Mouse (Mus musculus) kidney, adult 9 months (tissue): ENCODE results near the gene Stag1.

Experiments used
- DNase-seq: peaks from one replicate; pipeline ENCODE4 v3.0.0; 2022

Stag1 gene

DNA sequence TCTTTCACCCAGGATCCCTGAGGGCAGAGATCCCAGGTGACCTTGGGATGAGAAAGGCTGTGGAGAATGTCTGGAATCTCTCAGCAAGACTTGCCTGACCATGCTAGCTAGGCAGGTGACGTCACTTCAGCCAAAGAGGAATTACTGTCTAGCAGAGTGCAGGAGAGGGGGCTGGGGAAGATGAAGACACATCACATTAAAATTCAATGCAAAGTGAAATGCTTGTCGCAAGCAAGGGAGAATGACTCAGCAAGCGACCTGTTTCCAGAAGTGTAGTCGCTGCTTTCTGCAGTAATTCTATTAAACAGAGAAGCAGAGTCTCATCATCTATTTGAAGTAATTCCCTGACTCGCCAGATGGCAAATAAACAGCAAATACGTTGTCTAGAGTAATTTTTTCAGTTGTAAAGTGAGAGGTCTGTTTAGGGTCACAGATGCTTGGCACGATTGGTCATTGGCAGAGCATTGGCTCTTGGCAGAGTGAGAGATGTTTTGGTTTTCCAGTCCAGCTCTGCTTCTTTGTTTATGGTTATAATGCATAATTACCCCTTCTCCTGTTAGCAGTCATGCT is 8.5 kb downstream of the Stag1 start:
- DNase-seq: peak; percentile 19

DNA sequence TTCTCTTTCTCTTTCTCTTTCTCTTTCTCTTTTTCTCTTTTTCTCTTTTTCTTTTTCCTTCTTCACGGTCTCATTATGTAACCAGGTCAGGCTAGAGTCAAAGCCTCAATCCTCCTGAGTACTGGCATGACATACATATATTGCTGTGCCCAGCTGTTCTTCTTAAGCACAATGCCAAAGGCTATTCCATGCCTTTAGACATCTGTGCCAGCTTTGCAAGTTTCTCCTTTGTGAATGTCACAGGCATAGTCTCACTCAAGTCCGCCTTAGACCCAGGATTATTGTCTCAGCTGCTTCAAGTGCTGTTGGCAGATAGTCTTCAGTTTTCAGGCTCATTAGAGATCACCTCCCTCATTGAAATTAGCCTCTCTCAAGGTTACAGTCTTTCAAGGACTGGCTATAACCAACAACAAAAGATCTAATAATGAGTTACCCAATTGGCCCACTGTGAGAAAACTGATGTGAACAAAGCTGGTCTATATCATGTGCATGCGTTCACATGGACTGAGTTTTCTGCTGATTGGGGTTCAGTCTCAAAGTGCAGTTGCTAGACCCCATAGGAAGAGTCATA is 16.0 kb downstream of the Stag1 start:
- no peak for DNase-seq

DNA sequence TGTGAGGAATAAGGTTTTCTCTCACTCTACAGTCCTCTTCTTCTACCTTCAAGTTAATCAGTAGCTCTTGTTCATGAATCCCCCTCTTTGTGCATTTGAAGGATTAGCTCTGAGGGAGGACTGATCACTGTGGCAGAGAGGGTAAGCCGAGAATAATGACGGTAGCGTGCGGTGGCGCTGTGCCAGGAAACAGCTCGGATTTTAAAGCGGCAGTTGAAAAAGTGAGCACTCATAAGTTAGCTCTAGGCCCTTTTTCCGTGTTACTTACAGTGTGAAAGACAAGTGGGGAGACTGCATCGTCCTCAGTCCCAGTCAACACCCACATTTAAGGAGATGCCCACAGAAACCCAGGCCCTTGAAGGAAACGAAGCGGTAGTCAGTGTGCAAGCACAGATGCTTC is 19.3 kb downstream of the Stag1 start:
- DNase-seq: peak; percentile 22

- DNase-seq: no peak
Measured at GRCm38 (mm10) chr9:100626258-100626657, 28.7 kb downstream of the Stag1 start.

DNA sequence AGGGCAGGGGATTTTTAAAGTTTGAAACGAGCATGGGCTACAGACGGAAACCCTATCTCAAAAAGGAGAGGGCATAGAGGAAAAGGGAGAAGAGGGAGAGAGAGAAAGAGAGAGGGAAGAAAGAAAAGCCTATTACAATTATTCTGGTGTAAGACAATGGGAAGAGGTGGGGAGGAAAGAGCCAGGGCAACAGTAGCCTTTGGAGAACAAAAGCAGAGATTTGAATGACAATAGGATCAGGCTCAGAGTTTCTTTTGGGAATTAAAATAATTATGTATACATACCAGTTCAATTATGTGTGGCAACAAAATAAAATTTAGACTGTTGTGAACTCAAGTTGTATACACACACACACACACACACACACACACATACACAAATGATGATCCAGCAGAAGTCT is 43.2 kb downstream of the Stag1 start:
- DNase-seq: no peak

DNA sequence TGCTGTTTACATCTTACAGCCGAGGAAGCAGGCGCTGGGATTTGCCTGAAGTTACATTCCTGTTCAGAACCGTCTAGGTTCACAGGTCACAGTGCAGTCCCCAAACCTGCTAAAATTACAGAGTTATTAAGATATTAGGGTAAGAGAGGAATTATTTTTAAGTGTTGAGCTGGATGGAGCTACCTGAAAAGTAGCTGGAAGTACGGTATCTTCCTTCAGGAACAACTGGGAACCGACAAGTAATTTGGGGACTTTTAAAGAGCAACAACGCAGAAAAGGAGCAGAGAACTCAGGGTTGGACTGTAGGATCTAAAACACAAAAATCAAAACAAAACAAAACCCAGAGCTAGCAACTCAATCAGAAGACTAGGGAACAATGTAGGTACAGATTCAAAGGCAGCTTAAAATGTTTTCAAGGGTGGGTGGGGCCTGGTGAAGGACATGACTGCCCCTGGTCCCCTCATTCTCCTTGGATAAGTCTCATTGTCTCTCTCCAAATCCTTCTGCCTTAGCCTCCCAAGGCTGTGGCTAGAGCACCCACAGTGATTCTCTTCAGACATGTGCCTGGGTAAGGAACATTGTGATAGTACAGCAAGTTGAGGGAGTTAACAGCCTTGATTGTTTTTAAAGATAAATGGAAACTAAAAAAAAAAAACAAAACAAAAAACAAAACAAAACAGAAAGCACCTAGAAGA is 43.9 kb downstream of the Stag1 start:
- DNase-seq: no peak

DNA sequence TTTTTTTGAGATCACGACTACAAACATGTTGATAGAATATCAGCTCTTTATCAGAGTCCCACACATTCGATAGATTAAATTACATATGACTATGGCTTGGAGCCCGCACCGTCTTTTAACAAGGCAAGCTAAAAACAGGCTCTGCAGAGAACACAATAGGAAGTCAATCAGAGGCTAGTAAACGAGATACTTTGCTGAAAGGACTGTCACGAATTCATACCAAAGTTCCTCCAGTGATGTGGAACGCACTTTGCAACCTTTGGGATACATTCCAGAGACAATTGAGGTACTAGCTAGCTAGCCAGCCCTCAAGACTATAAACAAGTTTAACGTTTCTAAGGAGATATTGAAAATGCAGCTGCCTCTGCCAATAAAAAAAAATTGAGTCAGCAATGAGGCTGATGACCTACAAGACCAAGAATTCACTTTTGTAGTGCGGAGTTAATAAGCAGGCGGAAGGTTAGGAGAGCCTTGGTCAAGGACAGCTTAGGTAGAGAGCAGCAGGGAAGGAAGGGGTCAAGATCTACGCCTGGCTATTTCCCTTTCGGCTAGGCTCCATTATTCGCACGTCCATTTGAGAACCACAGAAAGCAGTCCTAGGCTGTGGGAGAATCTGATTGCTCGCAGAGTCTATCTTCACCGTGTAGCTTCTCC is 44.7 kb downstream of the Stag1 start:
- peak; percentile 88 for DNase-seq

GRCm38 (mm10) chr9:100642840-100643697 is 45.5 kb downstream of the Stag1 start:
- peak; percentile 99 for DNase-seq

- peak; percentile 62 for DNase-seq
Measured at GRCm38 (mm10) chr9:100644071-100644771, 46.6 kb downstream of the Stag1 start.

DNA sequence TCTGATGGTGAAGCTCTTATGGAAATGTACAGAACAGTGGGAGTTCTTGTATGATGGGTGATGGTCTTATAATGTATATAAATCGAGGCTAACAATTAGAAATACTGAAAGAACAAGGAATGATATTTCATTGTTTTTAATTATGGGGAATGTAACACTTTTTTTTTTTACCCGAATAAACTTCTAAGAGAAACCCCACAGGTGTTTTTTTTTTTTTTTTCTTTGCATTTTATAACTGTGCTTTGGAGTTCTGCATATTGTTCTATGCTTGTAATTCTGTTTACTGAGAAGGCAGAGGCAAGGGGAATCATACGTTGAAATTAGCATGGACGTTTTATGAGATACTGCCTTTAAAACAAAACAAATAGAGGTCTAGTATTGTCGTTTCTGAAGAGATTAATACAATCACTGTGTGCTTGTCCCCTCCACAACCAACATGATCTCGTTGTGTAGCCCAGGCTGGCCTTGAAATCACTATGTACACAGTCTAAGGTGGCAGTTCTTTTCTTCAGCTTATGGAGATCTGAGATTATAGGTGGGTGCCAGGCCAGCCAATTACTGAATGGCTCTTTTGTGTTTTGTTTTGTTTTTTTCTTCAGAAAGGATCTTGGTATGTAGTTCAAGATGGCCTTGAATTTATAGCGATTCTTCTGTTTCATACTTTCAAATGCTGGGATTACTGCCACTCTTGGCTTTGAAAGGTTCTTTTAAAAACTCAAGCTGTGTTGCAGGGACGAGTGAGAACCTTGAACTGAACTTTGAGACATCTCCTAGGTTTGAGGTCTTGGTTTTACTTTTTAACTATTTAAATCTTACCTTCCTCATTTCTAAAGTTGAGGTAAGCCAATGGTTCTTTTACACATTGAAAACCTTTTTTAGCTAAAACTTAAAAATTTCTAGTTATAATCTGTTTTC is 47.7 kb downstream of the Stag1 start:
- peak; percentile 67 for DNase-seq

GRCm38 (mm10) chr9:100646276-100646675 is 48.7 kb downstream of the Stag1 start:
- no peak for DNase-seq

DNA sequence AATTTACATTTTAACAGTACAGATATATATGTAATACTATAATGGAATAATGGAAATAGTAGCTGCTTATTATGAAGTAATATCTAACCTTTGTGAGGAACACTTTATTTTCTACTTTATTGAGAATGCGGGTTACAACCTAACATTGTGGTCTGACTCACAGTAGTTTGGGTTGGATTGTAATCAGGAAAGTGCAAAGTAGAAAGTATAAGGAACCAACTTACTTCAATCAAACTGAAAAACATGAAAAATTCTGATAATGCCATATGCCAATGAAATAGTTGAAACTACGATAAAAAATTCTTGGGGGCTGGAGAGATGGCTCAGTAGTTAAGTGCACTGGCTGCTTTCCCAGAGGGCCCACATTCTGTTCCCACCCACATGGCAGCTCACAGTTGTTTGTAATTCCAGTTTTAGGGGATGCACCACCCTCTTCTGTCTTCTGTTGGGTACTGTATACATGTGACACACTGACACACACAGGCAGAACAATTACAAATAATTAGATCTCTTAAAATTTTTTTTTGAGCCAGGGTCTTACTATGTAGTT is 50.3 kb downstream of the Stag1 start:
- DNase-seq: no peak

- no peak for DNase-seq
Measured at GRCm38 (mm10) chr9:100654104-100654503, 56.5 kb downstream of the Stag1 start.

DNA sequence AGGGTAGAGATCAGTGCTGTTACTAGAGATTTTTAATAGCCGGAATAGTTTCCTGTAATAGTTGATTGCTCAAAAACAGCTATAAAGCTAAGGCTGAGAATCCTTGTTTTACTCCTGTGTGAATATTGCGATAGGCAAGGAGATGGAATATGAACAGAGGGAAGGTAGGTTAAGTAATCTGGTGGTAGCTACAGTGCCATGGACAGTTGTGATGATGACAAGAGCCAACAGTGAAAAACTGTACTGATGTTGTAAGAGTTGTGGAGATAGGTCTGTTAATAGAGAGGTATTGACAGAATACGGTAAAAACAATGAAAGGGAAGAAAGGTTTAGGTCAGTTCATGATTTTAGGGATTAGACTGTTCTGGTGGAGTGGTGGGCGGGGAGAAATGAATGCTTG is 58.5 kb downstream of the Stag1 start:
- DNase-seq: no peak

DNA sequence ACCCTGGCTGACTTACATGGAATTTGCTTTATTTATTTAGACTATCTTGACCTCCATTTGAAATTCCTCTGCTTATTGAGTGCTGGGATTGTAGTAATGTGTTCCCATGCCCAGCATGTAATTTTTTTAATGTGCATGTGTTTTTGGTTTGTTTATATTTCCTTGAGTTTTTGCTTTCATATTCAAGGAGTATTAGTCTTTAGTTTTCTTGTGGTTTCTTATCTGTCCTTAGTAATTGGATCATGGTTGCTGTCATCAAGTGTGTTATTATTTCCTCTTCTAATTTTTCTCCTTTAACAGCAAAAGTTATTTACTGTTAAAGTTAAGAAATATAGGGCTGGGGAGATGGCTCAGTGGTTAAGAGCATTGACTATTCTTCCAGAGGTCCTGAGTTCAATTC is 63.0 kb downstream of the Stag1 start:
- no peak for DNase-seq

DNA sequence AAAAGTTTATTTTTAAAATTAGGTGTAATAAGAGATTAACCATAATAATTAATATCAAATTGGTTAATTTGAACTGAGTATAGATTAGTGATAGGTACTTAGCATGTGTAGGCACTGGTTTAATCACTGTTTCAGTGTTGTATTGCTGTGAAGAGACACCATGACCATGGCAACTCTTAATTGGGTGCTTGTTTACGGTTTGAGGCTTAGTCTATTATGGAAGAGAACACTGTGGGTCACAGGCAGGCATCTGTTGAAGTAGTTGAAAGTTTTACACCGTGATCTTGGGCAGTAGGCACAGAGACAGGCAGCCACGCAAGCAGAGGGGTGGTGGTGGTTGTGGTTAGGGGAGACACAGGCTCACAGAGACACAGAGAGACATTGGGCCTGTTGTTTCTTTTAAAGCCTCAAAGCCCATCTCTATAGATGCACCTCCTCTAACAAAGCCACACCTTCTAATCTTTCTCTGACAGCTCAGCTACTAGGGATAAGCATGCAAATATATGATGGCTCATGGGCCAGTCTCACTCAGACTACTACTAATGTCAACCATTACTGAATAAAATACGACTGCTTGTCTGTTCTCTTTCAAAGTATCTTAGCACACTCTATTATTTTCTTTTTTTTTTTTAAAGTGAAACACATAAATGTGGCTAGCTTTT is 66.0 kb downstream of the Stag1 start:
- DNase-seq: no peak

DNA sequence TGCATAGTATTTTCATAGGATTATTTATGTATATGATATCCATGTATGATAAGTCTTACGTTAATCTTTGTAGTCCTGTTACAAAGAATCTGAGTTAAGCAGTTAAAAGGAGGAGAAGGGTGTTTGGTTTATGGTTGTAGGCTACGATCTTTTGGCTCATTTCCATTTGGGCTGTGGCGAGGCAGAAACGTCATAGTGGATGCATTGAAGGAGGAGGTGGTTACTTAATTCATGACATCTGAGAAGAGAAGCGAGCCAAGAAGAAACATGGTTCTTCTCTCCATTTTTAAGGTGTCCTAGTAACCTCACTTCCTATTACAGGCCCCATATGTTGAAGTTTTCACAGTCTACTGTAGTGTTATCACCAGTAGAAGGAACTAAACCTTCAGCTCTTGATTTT is 72.6 kb downstream of the Stag1 start:
- DNase-seq: no peak

DNA sequence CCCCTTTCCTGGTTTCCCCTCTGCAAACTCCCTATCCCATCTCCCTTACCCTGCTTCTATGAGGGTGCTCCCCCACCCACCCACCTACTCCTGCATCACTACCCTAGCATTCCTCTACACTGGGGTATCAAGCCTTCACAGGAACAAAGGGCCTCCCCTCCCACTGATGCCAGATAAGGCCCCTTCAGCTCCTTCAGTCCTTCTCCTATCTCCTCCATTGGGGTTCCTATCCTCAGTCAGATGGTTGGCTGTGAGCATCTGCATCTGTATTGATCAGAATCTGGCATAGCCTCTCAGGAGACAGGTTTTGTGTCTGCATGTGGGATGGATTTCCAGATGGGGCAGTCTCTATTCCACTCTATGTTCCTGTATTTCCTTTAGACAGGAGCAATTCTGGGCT is 81.4 kb downstream of the Stag1 start:
- DNase-seq: no peak

DNA sequence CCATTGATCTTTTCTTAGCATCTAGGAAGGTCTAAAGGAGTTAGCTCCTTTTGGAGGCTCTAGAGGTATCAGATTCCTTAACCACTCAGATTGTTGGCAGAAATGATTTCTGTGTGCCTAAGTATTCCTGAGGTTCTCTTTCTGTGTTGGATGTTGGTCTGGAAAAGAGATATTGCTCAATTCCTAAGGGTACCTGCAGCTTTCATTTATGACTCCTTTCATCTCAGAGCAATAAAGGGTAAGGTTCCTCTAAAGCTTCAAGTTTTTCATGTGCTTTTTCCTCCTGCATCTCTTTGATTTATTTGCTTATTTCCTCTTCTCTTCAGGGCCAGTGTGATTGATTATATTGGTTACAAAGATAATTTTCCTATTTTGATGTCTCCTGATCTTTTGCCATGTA is 84.7 kb downstream of the Stag1 start:
- no peak for DNase-seq

- DNase-seq: peak; percentile 16
Measured at GRCm38 (mm10) chr9:100685769-100686487, 88.3 kb downstream of the Stag1 start.
